Mouse (Mus musculus) ES-E14 (cell line): ENCODE data around the gene Arih2.
A peak's percentile ranks its signal among the peaks of the same experiment; 100 is the strongest.

Experiments used
- CHD2 ChIP-seq: IDR thresholded peaks from 2 replicates; pipeline ENCODE4 v1.6.1; 2014; ENCODE audit warnings: mild to moderate bottlenecking, low read depth, low read length, inconsistent platforms
- HCFC1 ChIP-seq: IDR thresholded peaks from 2 replicates; pipeline ENCODE4 v1.6.1; 2012; ENCODE audit warnings: low read length, inconsistent platforms, borderline replicate concordance; ENCODE audit not compliant: insufficient read depth
- ZC3H11A ChIP-seq: IDR thresholded peaks from 2 replicates; pipeline ENCODE4 v1.6.1; 2012; ENCODE audit warnings: low read depth, mild to moderate bottlenecking, inconsistent platforms, low read length, borderline replicate concordance
- ZNF384 ChIP-seq: IDR thresholded peaks from 2 replicates; pipeline ENCODE4 v1.6.1; 2012; ENCODE audit warnings: low read depth, low read length, inconsistent platforms

- TF ChIP-seq ZNF384, result no peak
- TF ChIP-seq ZC3H11A, result peak; percentile 33; the same call in 1 of the 2 replicates
- TF ChIP-seq HCFC1, result no peak
- no peak for TF ChIP-seq CHD2
These were observed 20.7 kb upstream of the Arih2 start for GRCm38 (mm10) chr9:108669875-108670274.
